Mouse (Mus musculus) MN1 (cell line): ENCODE results near the gene Ercc1.

Experiments used
- DNase-seq: peaks from one replicate; pipeline ENCODE4 v3.0.0-alpha.2; 2016; ENCODE audit warnings: low spot score

Ercc1 gene

DNA sequence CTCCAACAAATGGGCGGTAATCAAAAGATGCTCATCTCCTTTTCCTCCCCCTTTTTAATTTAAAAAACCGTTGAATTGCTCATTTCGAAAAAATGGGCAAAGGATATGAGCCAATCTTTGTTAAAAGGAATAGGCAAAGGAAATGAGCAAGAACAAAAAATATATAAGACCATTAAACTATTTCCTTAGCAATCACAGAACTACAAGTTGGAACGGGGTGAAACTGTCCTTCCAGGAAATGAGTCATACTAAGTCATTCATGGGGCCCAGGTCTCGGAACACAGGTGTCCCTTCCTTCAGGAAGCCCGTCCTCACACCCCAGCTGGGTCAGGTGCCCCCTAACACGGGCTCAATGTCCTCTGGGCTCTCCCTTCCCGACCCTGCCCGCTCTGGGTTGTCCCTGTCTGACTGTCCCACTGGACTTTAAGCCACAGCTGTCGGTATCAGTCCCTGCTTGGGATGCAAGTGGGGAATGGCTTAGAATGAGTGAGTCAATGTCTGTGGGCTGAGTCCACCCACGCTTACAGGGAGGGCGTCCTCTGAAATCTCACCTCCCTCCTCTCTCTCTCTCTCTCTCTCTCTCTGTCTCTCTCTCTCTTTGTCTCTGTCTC lies at the start of gene Ercc1:
Ercc1 (plus strand) TSS at position 542 of the 611 bp plus-strand sequence.
- no peak for DNase-seq

DNA sequence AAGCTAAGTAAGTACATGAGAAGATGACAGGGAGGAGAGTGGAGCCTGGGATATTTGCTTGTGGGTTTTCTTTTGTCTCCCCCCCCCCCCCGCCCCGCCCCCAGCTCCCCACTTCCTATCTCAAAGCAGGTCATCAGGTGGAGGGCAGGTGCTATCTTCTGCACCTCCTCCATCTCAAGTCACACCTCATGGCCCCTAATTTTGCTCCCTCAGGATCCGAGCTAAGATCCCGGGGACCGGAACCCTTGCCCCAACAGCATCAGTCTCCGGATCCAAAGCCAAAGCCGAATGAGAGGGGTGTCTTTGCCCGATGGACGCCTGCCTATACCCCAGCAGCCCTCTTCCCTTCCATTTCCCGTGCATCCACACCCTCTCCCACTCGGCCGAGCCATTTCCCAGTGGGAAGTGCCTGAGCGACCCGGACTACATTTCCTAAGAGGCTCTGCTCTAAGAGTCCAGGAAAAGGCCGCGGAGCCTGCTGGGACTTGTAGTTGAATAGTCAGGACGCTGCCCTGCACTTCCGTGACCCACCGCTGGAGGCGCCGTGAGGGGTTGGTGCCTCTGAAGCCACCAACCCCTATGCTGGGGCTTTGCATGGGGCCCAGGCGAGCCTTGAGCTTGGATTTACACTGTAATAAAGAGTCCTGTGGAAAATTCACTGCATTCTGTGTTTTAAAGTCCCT lies 48.9 kb upstream of the Ercc1 start:
- peak; percentile 32 for DNase-seq

DNA sequence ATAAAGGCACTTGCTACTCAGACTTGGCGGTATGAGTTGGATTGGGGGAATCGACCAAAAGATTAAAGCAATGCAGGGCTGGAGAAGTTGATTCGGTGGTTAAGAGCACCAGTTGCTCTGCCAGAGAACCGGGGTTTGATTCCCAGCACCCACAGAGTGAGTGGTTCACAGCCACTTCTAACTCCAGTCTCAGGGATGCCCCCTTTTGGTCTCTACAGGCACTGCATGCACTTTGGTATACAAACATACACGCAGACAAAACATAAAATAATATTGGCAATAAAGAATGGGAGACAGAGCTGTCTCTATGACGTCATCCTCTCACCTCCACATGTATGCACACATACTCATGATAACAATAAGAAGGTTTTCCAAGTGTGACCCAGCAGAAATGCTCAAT lies 47.5 kb upstream of the Ercc1 start:
- DNase-seq = no peak

DNA sequence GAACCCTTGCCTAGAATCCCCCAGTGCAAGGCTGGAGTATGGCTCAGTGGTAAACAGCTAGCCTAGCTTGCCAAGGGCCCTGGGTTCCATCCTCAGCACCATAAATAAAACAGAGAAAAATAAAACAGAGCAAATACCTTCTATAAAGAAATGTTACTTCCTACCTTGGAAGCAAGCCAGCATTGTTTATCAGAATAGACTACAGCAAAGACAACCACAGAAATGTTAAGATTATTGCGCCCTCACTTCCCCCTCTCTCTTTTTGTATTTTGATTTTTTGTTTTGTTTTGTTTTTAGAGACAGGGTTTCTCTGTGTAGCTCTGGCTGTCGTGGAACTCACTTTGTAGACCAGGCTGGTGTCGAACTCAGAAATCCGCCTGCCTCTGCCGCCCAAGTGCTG lies 46.8 kb upstream of the Ercc1 start:
- no peak for DNase-seq

DNA sequence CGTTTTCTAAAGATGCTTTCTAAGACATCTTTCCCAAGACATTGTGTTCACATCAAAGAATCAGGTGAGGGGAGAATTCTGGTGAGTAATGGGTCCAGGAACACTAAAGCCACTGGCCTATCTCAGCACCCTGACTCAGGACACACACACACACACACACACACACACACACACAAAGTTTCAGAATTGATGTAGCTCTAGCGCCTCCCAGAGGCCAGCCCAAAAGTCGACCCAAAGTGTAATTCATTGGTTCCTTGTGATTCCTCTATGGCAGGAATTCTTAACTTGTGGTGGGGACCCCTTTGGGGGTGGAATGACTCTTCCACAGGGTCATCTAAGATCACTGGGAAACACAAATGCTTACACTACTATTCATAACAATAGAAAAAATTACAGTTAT lies 45.4 kb upstream of the Ercc1 start:
- peak; percentile 72 for DNase-seq

DNA sequence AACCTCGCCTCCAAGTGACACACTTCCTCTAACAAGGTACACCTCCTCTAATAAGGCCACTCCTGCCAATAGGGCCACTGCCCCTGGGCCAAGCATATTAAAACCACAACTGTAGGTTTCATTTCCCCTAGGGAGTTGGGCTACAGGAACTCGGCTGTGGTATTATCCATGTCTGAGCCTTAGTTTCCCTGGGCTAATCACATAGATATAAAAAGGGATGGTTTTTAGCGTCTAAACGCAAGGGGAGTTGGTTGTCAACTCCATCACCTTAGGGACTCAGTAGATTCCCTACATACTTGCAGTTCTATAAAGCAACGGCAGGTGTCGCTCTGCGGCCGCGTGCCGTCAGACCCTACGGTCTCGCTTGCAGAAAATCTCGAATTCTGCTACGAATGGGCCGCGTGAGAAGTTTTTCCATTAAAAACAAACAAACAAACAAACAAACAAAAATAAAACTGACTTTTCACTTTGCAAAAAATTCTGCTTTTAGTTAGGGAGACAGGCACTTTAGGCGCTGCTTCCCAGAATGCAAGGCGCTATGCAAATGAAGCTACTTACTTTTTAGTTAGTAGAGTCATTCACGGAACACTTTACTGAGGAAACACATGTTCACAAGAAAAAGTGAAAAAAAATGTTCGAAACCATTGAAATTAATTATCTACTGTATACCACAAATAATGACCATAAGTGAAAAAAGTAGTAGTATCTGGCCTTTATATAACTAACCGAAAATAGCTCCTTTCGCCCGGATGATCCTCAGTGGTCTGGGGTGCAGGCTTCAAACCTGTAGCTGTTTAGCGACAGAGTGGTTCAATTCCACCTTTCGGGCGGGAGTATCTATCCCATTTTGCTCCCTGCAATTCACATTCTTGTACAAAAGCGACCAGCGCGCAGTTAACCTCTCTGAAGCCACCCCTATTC lies 43.8 kb upstream of the Ercc1 start:
- peak; percentile 82 for DNase-seq

DNA sequence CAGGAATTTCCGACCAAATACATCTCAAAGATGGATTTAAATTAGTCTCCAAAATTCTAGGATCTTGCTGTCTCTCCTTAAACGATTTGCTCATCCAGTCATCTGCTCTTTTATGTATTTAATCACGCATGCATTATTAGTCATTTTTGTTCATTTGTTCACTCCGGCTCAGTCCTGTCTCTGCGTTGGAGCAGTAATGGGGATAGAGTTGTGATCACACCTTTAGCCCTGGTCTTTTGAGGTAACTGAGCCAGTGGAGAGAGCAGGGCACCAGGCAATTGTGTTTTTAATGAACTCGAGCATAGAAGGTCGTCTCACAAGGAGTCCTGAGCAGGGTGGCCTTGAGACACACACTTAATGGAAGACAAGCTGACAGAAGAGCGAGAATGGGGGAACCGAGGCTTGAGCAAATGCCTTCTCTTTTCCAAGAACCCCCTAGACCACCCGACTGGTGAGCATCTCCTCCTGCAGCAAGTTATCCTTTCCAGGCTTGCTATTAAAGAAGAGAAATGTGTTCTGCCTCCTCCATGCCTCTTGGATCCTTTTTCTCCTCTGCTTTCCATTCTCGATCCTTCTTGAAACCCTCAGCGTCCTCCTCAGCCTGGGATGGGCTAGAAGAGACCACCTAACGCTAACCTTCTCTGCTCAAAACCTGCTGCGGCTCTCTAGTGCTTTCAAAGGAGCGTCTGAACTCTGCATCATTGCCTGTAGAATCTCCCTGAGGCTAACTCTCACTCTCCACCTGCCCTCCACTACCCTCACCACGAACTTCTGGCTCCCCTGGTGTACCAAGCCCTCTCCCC lies 42.9 kb upstream of the Ercc1 start:
- DNase-seq = peak; percentile 19

DNA sequence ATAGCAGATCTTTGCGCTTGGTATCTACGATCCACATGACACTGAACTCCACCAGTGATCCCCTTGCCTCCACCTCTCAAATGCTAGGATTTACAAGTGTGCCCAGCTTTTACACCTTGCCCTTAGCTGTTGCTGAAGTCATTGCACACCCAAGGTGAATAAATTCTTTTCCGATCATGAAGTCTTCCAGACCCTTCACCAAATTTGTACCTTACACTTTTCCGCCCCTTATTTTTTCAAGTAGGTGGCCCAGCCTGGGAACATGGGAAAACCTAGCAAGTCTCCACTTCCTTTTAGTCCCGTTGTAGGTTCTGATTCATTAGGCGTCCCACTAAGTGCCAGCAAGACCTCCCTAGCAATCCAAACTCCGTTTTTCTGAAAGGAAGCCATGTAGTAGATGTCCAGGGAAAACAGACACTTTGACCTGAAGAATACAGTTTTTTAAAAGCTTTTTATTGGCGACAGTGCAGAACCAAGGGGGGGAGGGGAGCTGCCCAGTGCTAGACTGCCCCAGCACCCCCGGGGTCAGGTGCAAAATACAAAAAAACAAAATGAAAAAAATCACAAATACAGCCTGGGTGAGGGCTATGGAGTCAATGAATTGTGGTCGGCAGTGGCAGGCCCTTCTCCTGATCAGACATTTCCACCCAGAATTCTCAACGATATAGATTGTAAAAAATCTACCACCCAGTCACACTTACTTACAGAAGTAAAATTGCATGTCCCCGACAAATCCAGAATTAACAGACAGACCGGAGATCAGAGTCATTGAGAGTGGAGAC lies 42.1 kb upstream of the Ercc1 start:
- no peak for DNase-seq

DNA sequence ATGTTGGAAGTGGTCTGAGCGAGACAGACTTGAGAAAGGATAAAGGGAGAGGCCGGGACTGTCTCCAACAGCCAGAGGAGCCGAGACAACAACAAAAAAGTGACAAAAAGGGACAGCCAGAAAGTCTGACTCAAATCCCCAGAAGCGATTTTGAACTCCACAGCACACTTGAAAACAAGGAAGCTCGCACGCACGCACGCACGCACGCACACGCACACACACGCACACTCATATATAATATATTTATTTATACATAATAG lies 41.6 kb upstream of the Ercc1 start:
- no peak for DNase-seq

DNA sequence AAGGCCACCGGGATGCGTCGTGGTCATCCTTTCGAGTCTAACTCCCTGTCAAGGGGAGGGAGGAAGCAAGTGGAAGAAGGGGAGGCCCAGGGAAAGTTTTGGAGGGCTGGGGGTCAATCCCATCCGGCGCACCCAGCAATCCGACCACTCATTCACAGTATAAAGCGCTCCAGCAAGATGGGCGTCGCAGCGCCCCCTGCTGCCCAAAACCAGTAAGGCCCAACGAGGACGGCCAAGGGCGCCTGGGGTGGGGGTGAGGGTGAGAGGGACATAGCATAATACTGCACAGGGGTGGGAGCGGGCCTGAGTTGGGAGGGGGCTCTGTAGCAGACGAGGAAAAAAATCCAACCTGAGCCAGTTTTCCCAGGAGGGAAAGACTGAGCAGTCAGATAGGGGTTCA lies 40.8 kb upstream of the Ercc1 start:
- peak; percentile 68 for DNase-seq

DNA sequence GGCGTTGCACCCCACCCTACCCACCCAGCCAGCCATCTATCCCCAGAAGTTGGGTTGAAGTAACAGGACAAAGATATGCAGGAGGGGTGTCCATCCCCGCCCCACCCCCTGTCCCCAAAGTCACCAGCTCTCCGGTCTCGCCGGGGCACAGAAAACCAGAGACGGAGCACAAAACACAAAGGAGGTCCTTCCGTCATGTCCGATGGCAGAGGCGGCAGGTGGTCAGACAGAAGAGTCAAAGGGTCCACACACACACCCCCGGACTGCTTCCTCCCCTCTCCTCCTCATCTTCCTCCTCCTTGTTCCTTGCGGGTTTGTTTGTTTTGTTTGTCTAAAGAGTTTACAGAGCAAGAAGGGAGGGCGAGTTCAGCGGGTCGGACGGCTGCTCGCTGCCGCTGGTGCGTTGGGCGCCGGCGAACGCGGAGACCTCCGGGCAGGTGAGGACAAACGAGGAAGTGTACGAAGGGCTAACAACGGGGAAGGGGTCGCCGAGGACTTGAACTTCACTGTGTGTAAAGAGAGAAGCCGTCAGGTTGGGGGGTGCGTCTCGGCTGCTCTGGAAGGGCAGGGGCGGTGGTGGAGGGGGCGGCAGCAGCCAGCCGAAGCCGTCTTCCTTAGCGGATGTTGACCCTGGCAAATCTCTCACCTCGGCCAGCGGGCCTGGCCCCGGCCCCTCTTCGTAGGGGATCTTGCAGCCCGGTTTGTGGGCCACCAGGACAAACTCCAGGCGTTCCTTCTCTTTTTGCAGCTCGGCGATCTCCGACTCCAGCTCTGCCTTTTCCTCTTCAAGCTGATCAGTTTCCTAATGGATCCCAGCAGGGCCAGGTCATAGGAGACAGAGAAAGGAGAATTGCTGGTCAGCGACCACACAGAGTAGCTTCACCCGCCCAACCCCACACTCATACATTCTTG lies 39.8 kb upstream of the Ercc1 start:
- DNase-seq = no peak

DNA sequence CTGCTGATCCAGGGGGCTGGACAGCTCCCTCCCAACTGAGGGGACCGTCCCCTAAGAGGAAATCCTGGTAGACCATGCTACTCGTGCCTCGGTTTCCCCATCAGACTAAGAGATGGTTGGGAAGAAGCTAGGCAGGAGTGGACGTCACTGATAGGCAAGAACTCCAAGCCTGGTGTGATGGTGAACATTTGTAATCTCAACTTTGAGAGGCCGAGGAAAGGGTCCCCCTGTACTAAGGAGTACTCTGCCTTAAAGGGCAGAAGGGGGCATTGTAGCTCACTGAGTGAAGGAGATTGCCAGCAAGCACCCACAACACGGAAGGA lies 39.2 kb upstream of the Ercc1 start:
- no peak for DNase-seq

DNA sequence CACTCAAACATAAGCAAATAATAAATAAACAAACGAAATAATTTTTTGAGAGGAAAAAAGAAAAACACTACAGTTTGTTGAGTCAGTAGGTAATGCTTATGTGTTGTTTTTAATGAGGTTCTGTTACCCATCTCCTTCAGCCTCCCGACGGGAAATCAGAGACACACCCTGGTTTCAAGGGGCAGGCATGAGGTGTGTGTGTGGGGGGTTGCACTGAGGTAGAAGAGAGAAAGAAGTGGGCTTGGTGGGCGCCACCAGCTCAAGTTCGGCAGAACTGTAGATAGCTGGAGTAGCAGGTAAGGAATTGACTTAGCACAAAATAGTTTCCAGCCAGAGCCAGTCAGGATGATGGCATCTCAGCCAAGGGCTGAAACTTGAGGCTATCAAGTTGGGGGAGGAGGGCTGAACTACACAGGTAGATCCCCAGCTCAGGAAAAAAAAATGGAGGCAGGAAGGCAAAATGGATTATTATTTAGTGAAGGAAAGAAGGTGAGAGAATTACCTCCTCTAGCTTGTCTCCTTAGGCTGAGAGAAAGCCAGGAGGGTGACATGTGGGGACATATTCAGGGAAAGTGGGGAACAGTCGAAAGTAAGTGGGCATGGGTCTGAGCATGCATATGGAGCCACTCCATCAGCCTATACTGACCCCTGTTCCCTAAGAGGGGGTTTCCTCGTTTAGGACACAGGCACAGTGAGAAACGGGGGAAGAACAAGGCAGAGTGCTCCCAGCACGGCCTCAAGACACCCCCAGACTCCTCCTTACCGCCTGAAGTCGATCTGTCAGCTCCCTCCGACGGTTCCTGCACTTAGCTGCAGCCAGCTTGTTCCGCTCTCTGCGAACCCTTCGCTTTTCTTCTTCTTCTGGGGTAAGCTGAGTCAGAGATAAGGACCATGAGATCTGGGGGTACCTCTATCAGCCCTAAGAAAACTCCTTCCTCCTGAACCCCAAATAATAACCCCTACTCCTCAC lies 38.5 kb upstream of the Ercc1 start:
- DNase-seq = no peak

DNA sequence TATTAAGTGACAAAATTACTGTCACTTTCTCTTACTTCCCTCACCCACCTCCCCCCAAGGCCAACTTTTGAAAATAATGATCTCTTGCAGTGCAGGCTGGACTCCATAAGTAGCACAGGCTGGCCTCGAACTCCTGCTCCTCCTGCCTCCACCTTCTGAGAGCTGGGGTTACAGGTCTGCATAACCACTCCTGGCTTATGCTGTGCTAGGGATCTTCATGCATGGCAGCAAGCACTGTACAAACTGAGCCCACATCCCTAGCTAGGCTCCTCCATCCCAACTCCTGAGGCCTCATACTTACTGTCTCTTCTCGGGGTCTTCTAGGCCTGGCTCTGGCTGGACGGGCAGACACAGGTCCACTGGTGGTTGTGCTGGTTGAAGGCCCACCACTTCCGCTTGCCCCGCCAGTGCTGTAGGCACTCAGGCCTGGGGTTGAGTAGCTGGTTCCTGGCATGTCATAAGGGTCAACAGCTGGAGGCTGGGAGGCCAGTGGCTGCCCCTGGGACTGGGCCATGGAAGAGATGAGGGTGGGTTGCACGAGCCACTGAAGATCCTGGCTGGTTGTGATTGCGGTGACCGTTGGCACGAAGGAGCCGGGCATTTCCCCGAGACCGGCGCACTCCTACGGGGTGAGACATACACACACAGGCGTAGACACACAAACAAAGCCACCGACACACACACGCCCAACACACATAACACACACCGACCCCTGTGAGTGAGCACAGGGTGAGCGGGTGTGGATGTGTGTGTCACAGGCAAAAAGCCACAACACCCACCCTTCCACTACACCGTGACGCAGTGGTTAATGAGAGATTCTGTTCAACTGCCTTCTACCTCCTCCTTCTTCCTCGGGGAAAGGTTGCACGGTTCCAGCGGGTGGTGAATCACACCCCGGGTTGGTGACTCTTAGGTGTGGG lies 37.5 kb upstream of the Ercc1 start:
- peak; percentile 45 for DNase-seq

DNA sequence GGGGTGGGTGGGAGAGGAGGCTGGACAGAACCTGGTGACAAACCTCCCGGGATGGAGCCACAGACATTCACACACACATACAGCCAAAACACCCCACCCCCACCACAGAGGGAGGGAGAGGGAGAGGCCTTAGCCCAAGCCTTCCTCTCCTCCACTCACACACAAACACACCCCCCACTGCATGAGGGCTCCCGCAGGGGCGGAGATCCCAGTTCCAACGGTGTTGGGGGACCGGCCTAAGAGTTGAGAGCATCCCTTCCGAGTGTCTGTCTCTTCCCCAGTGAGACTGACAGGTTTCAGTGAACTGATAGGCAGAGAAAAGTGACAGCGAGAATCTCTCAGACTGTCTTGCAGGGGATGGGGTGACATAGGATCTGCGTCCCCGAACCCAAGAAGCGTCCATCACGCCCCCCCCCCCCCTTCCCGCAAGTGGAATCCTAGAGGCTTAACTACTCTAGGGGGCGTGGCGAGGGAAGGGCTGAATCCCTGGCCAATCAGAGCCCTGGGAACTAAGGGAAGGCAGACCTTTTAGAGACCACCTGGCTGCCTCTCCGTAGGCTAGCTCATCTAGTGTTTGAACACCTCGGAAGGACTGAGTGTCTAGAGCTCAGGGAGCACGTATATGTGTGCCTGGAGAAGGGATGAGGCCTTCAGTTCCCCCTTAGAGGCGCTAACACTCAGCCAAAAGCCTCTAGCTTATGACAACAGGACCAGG lies 36.7 kb upstream of the Ercc1 start:
- DNase-seq = peak; percentile 89

DNA sequence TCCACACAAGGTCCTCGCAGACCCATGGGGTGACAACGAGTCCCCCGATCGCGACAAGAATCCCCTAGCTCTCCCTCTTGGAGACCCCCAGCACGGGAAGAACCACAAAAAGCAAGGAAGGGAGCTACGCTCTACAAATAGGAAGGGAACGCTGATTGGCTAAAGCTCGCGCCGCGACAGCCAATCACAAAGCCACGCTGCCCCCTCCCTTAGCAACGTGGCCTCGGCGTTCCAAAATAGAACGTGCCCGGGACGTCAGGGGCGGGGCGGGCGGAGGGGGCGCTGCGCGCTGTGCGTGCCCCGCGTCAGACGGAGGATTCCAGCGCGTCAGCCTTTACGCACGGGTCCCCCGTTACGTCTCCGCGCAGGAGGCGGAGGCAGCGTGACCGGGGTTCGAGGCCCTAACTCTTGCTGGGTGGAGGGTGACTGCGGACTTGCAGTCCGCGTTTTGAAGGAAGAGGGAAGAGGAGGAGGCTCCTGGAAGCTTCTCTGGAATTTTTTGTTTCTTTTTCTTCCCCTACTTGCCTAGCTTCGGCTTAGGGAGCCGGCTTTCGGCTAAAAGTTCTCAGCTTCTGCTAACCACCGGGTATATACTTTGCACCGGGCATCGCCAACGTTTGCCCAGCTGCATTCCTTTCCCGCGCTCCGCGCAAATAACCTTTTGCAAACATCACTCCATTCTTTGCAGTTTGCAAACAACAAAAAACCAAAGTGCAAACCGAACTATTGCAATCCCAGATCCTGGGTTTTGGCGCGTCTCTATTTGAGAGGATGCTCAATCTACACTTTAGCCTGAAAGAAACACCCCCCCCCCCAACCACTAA lies 35.9 kb upstream of the Ercc1 start:
- DNase-seq = peak; percentile 94
